10 mouse cellular contexts compared by ENCODE assay signal in genomic region chr7:137060488-137060887, GRCm38 (mm10).
DNase-seq lines count a peak whose midpoint lies in the region; ATAC-seq and TF ChIP-seq lines count a peak whose summit lies in the region.
"Had no signal": no experiment of that assay in that cellular context is flagged by ENCODE, and none has a peak within 500 bp of the region (broad histone marks: within the 10 kb centered on the region; RNA-seq: fewer than 3 reads in every experiment).

No protein-coding gene starts in this region.

- peak; percentile 27; the same call in 1 of the 2 replicates for TF ChIP-seq CTCF in kidney, adult 2 months (conservative IDR thresholded peaks at IDR 0.05; ENCODE audit: insufficient read depth, insufficient read length, low read depth, low read length)
- TF ChIP-seq CTCF in testis, adult 2 months (IDR thresholded peaks at IDR 0.05; ENCODE audit: control insufficient read depth, insufficient read depth, insufficient replicate concordance, low read depth, low read length), result peak; percentile 54; the same call in 1 of the 2 replicates

- TF ChIP-seq POLR2A in kidney, adult 2 months (IDR thresholded peaks at IDR 0.05; ENCODE audit: low read depth, low read length), result no peak
- TF ChIP-seq POLR2A in testis, adult 2 months (IDR thresholded peaks at IDR 0.05; ENCODE audit: control insufficient read depth, low read depth, low read length), result no peak

- ATAC-seq in erythroid progenitor cell, adult 5-6 weeks (replicated peaks; ENCODE audit: low FRiP score, poor library complexity, severe bottlenecking), result no peak

- DNase-seq in adrenal gland, postnatal 14 days, result peak; percentile 53
- DNase-seq in adrenal gland, postnatal 4 days (ENCODE audit: low spot score in 2 of 2), result no peak
- no peak for DNase-seq in kidney, adult 2 months
- no peak for DNase-seq in kidney, adult 8-10 months
- DNase-seq in testis, postnatal 14 days (ENCODE audit: low spot score), result no peak
- DNase-seq in retina, postnatal 1 day, result peak; percentile 34

- H3K4me1 ChIP-seq in kidney, adult 2 months (ENCODE audit: control insufficient read depth, insufficient read depth, low read length), result no peaks in the 10 kb centered on the region
- H3K4me1 ChIP-seq in testis, adult 2 months (ENCODE audit: control insufficient read depth, insufficient read depth, low read length), result no peaks in the 10 kb centered on the region
- H3K4me1 ChIP-seq: embryonic facial prominence, embryonic 12.5 days; midbrain, embryonic 12.5 days had no signal

- H3K27me3 ChIP-seq in kidney, adult 2 months (replicated peaks; ENCODE audit: control insufficient read depth, insufficient read depth, low read length), result no peaks in the 10 kb centered on the region
- no peaks in the 10 kb centered on the region for H3K27me3 ChIP-seq in testis, adult 2 months (ENCODE audit: control insufficient read depth, insufficient read depth, low read length)
- H3K27me3 ChIP-seq: embryonic facial prominence, embryonic 12.5 days; midbrain, embryonic 12.5 days had no signal

- no peak overlapping the region for H3K4me3 ChIP-seq in kidney, adult 2 months (ENCODE audit: insufficient read depth, low read depth, low read length)
- H3K4me3 ChIP-seq in testis, adult 2 months (ENCODE audit: control insufficient read depth, low read depth, low read length), result no peak overlapping the region
- H3K4me3 ChIP-seq: embryonic facial prominence, embryonic 12.5 days; midbrain, embryonic 12.5 days had no signal

- H3K36me3 ChIP-seq in kidney, adult 2 months (ENCODE audit: control insufficient read depth, insufficient read depth, low read length), result no peaks in the 10 kb centered on the region
- H3K36me3 ChIP-seq in testis, adult 2 months (ENCODE audit: control insufficient read depth, insufficient read depth, low read length), result no peaks in the 10 kb centered on the region
- H3K36me3 ChIP-seq: embryonic facial prominence, embryonic 12.5 days; midbrain, embryonic 12.5 days had no signal

- H3K27ac ChIP-seq in kidney, adult 2 months (ENCODE audit: insufficient read depth, low read depth, low read length), result no peak overlapping the region
- H3K27ac ChIP-seq in testis, adult 2 months (ENCODE audit: control insufficient read depth, insufficient read depth, low read depth, low read length), result no peak overlapping the region
- H3K27ac ChIP-seq: embryonic facial prominence, embryonic 12.5 days; midbrain, embryonic 12.5 days had no signal

- 57% methylated on average over 3 of the region's 3 CpGs for whole genome bisulfite sequencing in kidney, adult 2 months

Comparison
In these comparisons a context has a peak if more than half of its experiments do, and no peak if none do; other contexts are left out.
1. DNase-seq: peak in adrenal gland, postnatal 14 days (single experiment) and retina, postnatal 1 day (single experiment); none in adrenal gland, postnatal 4 days (0 of 2), kidney, adult 2 months (single experiment), kidney, adult 8-10 months (0 of 2) and testis, postnatal 14 days (single experiment).